ENCODE assay signal across 13 mouse cellular contexts in the genomic region with DNA sequence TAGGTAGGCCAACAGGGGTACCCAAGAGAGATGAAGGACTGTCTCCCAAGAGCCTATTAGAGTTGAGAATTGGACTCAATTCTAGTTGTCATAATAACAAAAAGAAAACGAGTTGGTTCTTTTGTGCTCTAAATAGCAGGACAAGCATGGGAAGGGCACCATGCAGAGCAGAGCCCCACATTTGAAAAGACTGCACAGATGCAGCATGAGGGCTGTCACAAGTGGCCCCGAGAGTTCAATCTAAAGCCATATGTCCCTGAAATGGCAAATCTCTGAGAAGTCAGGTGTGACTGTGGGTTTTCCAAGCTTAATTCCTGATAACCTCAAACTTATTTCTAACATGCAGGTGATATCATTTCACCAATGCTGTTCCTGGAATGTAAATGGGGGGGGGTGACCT.
DNase-seq lines count a peak whose midpoint lies in the region.
"Had no signal": no experiment of that assay in that cellular context is flagged by ENCODE, and none has a peak within 500 bp of the region (broad histone marks: within the 10 kb centered on the region; RNA-seq: fewer than 3 reads in every experiment).

No protein-coding gene starts in this region.

- DNase-seq in cerebellum, adult 11-12 months, result peak; percentile 60
- no peak for DNase-seq in cerebellum, postnatal 10 days
- peak; percentile 22 for DNase-seq in heart, adult 11 months
- DNase-seq in heart, adult 9 months (ENCODE audit: low spot score in 2 of 2), result no peak
- peak; percentile 65 for DNase-seq in cerebellum, adult 9-11 months
- no peak for DNase-seq in left cerebral cortex, adult 11 months (ENCODE audit: low spot score)
- DNase-seq in spleen, adult 18-20 months, result no peak
- DNase-seq: adrenal gland, postnatal 14 days; B cell, adult 2 months; embryo, embryonic 11 days; gastrocnemius, postnatal 25 days; heart, adult 2 months; kidney, adult 2 months had no signal

Comparison
In these comparisons a context has a peak if more than half of its experiments do, and no peak if none do; other contexts are left out.
1. DNase-seq: peak in cerebellum, adult 11-12 months (single experiment), heart, adult 11 months (single experiment) and cerebellum, adult 9-11 months (single experiment); none in cerebellum, postnatal 10 days (0 of 2), heart, adult 9 months (0 of 2), left cerebral cortex, adult 11 months (single experiment) and spleen, adult 18-20 months (0 of 2).